Mouse (Mus musculus) MEL (cell line): ENCODE measurements around the gene Sept9. TPM values are rescaled to one million over a fixed set of nuclear protein-coding genes. Genes with fewer than 3 reads are reported as not detected.

Source experiments
- DNase-seq: peaks from one replicate; pipeline ENCODE4 v3.0.0; 2011; ENCODE audit warnings: low read depth, low spot score
- H3K27ac ChIP-seq: 2 replicates; pipeline ENCODE4 v1.5.1; 2012; ENCODE audit warnings: low read depth, mild to moderate bottlenecking, control low read depth, low read length, moderate library complexity; ENCODE audit not compliant: control insufficient read depth
- H3K27me3 ChIP-seq, 2 experiments: fragments of 150-350 bp in 1 of 2; sonication (generic) in 1 of 2; 2 replicates each; pipeline ENCODE4 v1.6.1; 2012; ENCODE audit warnings: low read length in 2 of 2, mild to moderate bottlenecking in 2 of 2, improper control_type of control experiment in 1 of 2, moderate library complexity in 1 of 2; ENCODE audit not compliant: insufficient read depth in 2 of 2, control insufficient read depth in 1 of 2
- H3K36me3 ChIP-seq, 2 experiments: 2 replicates each; pipeline ENCODE4 v1.6.1; 2012 to 2014; ENCODE audit warnings: low read length in 2 of 2, improper control_type of control experiment in 1 of 2, inconsistent platforms in 1 of 2, mild to moderate bottlenecking in 1 of 2; ENCODE audit not compliant: insufficient read depth in 2 of 2, control insufficient read depth in 1 of 2
- H3K4me1 ChIP-seq, 2 experiments: fragments of 150-350 bp in 1 of 2; sonication (generic) in 1 of 2; 2 replicates each; pipeline ENCODE4 v1.6.1; 2012; ENCODE audit warnings: low read length in 2 of 2, improper control_type of control experiment in 1 of 2, mild to moderate bottlenecking in 1 of 2; ENCODE audit not compliant: insufficient read depth in 2 of 2, control insufficient read depth in 1 of 2
- H3K4me3 ChIP-seq, 2 experiments: fragments of 150-350 bp in 1 of 2; sonication (generic) in 1 of 2; 2 replicates each; pipeline ENCODE4 v1.5.1; 2012; ENCODE audit warnings: low read depth in 2 of 2, low read length in 2 of 2, mild to moderate bottlenecking in 2 of 2, moderate library complexity in 2 of 2, control low read depth in 1 of 2, improper control_type of control experiment in 1 of 2; ENCODE audit not compliant: control insufficient read depth in 1 of 2, insufficient read depth in 1 of 2
- H3K79me2 ChIP-seq: 2 replicates; pipeline ENCODE4 v1.6.1; 2012; ENCODE audit warnings: mild to moderate bottlenecking, low read length, moderate library complexity; ENCODE audit not compliant: control insufficient read depth, poor library complexity, insufficient read depth
- H3K9ac ChIP-seq: 2 replicates; pipeline ENCODE4 v1.6.1; 2012; ENCODE audit warnings: low read depth, mild to moderate bottlenecking, control low read depth, low read length, moderate library complexity; ENCODE audit not compliant: control insufficient read depth, poor library complexity, severe bottlenecking
- H3K9me3 ChIP-seq: fragments of 150-350 bp; sonication (generic); replicated peaks from 2 replicates; pipeline ENCODE4 v1.6.1; 2012; ENCODE audit warnings: mild to moderate bottlenecking, low read length, improper control_type of control experiment, moderate library complexity; ENCODE audit not compliant: insufficient read depth
- BHLHE40 ChIP-seq: IDR thresholded peaks from 2 replicates; pipeline ENCODE4 v1.6.1; 2012; ENCODE audit warnings: low read depth, mild to moderate bottlenecking, inconsistent platforms, low read length, improper control_type of control experiment, borderline replicate concordance
- CTCF ChIP-seq, 3 experiments: IDR thresholded peaks in 2 of 3; conservative IDR thresholded peaks in 1 of 3; 2 replicates each; pipeline ENCODE4 v1.5.1; 2011 to 2012; ENCODE audit warnings: low read length in 3 of 3, low read depth in 2 of 3, mild to moderate bottlenecking in 2 of 3, improper control_type of control experiment in 1 of 3, inconsistent platforms in 1 of 3, mixed read lengths in 1 of 3, moderate library complexity in 1 of 3; ENCODE audit not compliant: control insufficient read depth in 1 of 3, insufficient read depth in 1 of 3, poor library complexity in 1 of 3, severe bottlenecking in 1 of 3
- E2F4 ChIP-seq: IDR thresholded peaks from 2 replicates; pipeline ENCODE4 v1.6.1; 2011; ENCODE audit warnings: low read depth, low read length, improper control_type of control experiment, borderline replicate concordance
- EP300 ChIP-seq, 2 experiments: IDR thresholded peaks; 2 replicates each; pipeline ENCODE4 v1.6.1; 2011; ENCODE audit warnings: improper control_type of control experiment in 2 of 2, low read length in 2 of 2, low read depth in 1 of 2, mild to moderate bottlenecking in 1 of 2
- ETS1 ChIP-seq: IDR thresholded peaks from 2 replicates; pipeline ENCODE4 v1.6.1; 2012; ENCODE audit warnings: low read depth, mild to moderate bottlenecking, inconsistent platforms, low read length, improper control_type of control experiment, moderate library complexity
- GABPA ChIP-seq: IDR thresholded peaks from 2 replicates; pipeline ENCODE4 v1.6.1; 2012; ENCODE audit warnings: low read depth, mild to moderate bottlenecking, inconsistent platforms, low read length, improper control_type of control experiment, moderate library complexity
- GATA1 ChIP-seq: IDR thresholded peaks from 2 replicates; pipeline ENCODE4 v1.6.1; 2011; ENCODE audit warnings: low read depth, low read length, improper control_type of control experiment
- HCFC1 ChIP-seq: IDR thresholded peaks from 2 replicates; pipeline ENCODE4 v1.6.1; 2012; ENCODE audit warnings: low read depth, mild to moderate bottlenecking, inconsistent platforms, low read length, improper control_type of control experiment, moderate library complexity
- MAFK ChIP-seq: IDR thresholded peaks from 2 replicates; pipeline ENCODE4 v1.6.1; 2011; ENCODE audit warnings: low read depth, mild to moderate bottlenecking, low read length, improper control_type of control experiment, borderline replicate concordance
- MAX ChIP-seq: IDR thresholded peaks from 2 replicates; pipeline ENCODE4 v1.6.1; 2011; ENCODE audit warnings: low read length, improper control_type of control experiment
- MAZ ChIP-seq: IDR thresholded peaks from 2 replicates; pipeline ENCODE4 v1.6.1; 2012; ENCODE audit warnings: low read depth, mild to moderate bottlenecking, inconsistent platforms, low read length, improper control_type of control experiment
- MXI1 ChIP-seq: IDR thresholded peaks from 2 replicates; pipeline ENCODE4 v1.6.1; 2011; ENCODE audit warnings: mild to moderate bottlenecking, low read depth, low read length, improper control_type of control experiment
- MYC ChIP-seq: IDR thresholded peaks from 2 replicates; pipeline ENCODE4 v1.6.1; 2011; ENCODE audit warnings: low read depth, mild to moderate bottlenecking, low read length, improper control_type of control experiment, moderate library complexity
- NRF1 ChIP-seq: IDR thresholded peaks from 2 replicates; pipeline ENCODE4 v1.6.1; 2014; ENCODE audit warnings: low read depth, mild to moderate bottlenecking, inconsistent platforms, low read length, improper control_type of control experiment, moderate library complexity; ENCODE audit not compliant: poor library complexity, insufficient read depth, severe bottlenecking
- POLR2AphosphoS5 ChIP-seq: IDR thresholded peaks from 2 replicates; pipeline ENCODE4 v1.6.1; 2012; ENCODE audit warnings: low read depth, borderline replicate concordance, mild to moderate bottlenecking, inconsistent platforms, low read length, moderate library complexity, mixed read lengths
- RAD21 ChIP-seq: IDR thresholded peaks from 2 replicates; pipeline ENCODE4 v1.6.1; 2011; ENCODE audit warnings: mild to moderate bottlenecking, low read depth, low read length, improper control_type of control experiment
- RCOR1 ChIP-seq: IDR thresholded peaks from 2 replicates; pipeline ENCODE4 v1.6.1; 2012; ENCODE audit warnings: low read depth, mild to moderate bottlenecking, inconsistent platforms, low read length, improper control_type of control experiment
- SIN3A ChIP-seq: IDR thresholded peaks from 2 replicates; pipeline ENCODE4 v1.6.1; 2012; ENCODE audit warnings: low read length, improper control_type of control experiment, inconsistent platforms
- TAL1 ChIP-seq: IDR thresholded peaks from 2 replicates; pipeline ENCODE4 v1.6.1; 2012; ENCODE audit warnings: mild to moderate bottlenecking, inconsistent platforms, low read length, moderate library complexity, mixed read lengths
- TCF12 ChIP-seq: IDR thresholded peaks from 2 replicates; pipeline ENCODE4 v1.6.1; 2014; ENCODE audit warnings: low read depth, mild to moderate bottlenecking, inconsistent platforms, low read length, improper control_type of control experiment, moderate library complexity
- USF1 ChIP-seq: IDR thresholded peaks from 2 replicates; pipeline ENCODE4 v1.6.1; 2014; ENCODE audit warnings: low read depth, mild to moderate bottlenecking, inconsistent platforms, low read length, improper control_type of control experiment, moderate library complexity
- ZMIZ1 ChIP-seq: IDR thresholded peaks from 2 replicates; pipeline ENCODE4 v1.6.1; 2012; ENCODE audit warnings: low read depth, mild to moderate bottlenecking, inconsistent platforms, low read length, improper control_type of control experiment, moderate library complexity
- ZNF384 ChIP-seq: IDR thresholded peaks from 2 replicates; pipeline ENCODE4 v1.6.1; 2012; ENCODE audit warnings: low read depth, mild to moderate bottlenecking, inconsistent platforms, low read length, improper control_type of control experiment
- polyA plus RNA-seq, 2 experiments: library from polyadenylated mRNA; stranded (reverse) in 1 of 2; unstranded in 1 of 2; fragments of >175 nt in 1 of 2; fragments of >200 nt in 1 of 2; gene quantifications; 2 replicates each; pipeline versions ENCODE4 v1.2.1 to v1.2.4; 2012; ENCODE audit warnings: low replicate concordance in 2 of 2, low read depth in 1 of 2; ENCODE audit not compliant: insufficient read length in 2 of 2, insufficient read depth in 1 of 2, missing spikeins in 1 of 2
- total RNA-seq: library from RNA; depleted of rRNA; stranded (reverse); fragments of 300-350 nt; gene quantifications from 2 replicates; pipeline ENCODE4 v1.2.3, GENCODE M21; 2012

The Sept9 gene
- total and polyA plus RNA-seq, 3 experiments = 49.7 to 196 (median 163) TPM

GRCm38 (mm10) chr11:117336081-117336788 lies 136.8 kb downstream of the Sept9 start:
- peaks cover 0 to 53% of the 10 kb centered on the region in 2 experiments; a peak in 2 of 4 replicates for H3K36me3 ChIP-seq
- no peaks in the 10 kb centered on the region for H3K27me3 ChIP-seq
- H3K9ac ChIP-seq = 0 out of 2 replicates have a peak overlapping the region, but pooled peaks have one; percentile 6
- peak; percentile 99 for TF ChIP-seq TCF12
- TF ChIP-seq MAFK = no peak
- TF ChIP-seq E2F4 = no peak
- peak; percentile 35; the same call in 1 of the 2 replicates for TF ChIP-seq HCFC1
- peak; percentile 99 for TF ChIP-seq GATA1
- TF ChIP-seq SIN3A = peak; percentile 36; the same call in 1 of the 2 replicates
- peak; percentile 81 for TF ChIP-seq RCOR1
- no peak for TF ChIP-seq ZNF384
- TF ChIP-seq ETS1 = peak; percentile 79
- TF ChIP-seq MAZ = peak; percentile 32; the same call in 1 of the 2 replicates
- TF ChIP-seq TAL1 = peak; percentile 91
- peak; percentile 92 to 94 for TF ChIP-seq EP300 (IDR thresholded peaks at IDR 0.05; ENCODE audit: low read depth in 1 of 2, low read length in 2 of 2)
- TF ChIP-seq GABPA = no peak
- TF ChIP-seq NRF1 = peak; percentile 14; the same call in 1 of the 2 replicates
- peak; percentile 59; the same call in 1 of the 2 replicates for TF ChIP-seq BHLHE40
- peak; percentile 45; the same call in 1 of the 2 replicates for TF ChIP-seq USF1
- TF ChIP-seq ZMIZ1 = peak; percentile 36; the same call in 1 of the 2 replicates
- no peaks in the 10 kb centered on the region for H3K9me3 ChIP-seq
- H3K4me3 ChIP-seq = no peak overlapping the region
- peak; percentile 39 for DNase-seq
- H3K4me1 ChIP-seq = peaks cover 41 to 63% of the 10 kb centered on the region in 2 experiments
- peaks cover 65% of the 10 kb centered on the region for H3K79me2 ChIP-seq
- peak overlapping the region; percentile 20 for H3K27ac ChIP-seq

GRCm38 (mm10) chr11:117337749-117338148 lies 138.3 kb downstream of the Sept9 start:
- Histone ChIP-seq H3K36me3 (peaks cover 0 to 52% of the 10 kb centered on the region in 2 experiments; a peak in 2 of 4 replicates), H3K9me3 (no peaks in the 10 kb centered on the region), H3K4me3 (no peak overlapping the region), H3K27ac (peak overlapping the region; percentile 79), H3K9ac (no peak overlapping the region), H3K27me3 (no peaks in the 10 kb centered on the region), H3K79me2 (peaks cover 55% of the 10 kb centered on the region), H3K4me1 (peaks cover 41 to 60% of the 10 kb centered on the region in 2 experiments)
- DNase-seq = no peak
- TF ChIP-seq CTCF (IDR thresholded peaks at IDR 0.05 in 2 of 3, conservative IDR thresholded peaks at IDR 0.05 in 1 of 3; ENCODE audit: control insufficient read depth in 1 of 3, insufficient read depth in 1 of 3, low read depth in 2 of 3, low read length in 3 of 3, poor library complexity in 1 of 3, severe bottlenecking in 1 of 3) (no peak), RAD21 (no peak), MXI1 (no peak), POLR2AphosphoS5 (no peak), BHLHE40 (no peak), TCF12 (no peak), MAX (no peak), EP300 (IDR thresholded peaks at IDR 0.05; ENCODE audit: low read depth in 1 of 2, low read length in 2 of 2) (no peak), GATA1 (no peak), MYC (no peak), ETS1 (no peak)
